Mouse (Mus musculus) liver, embryonic 11.5 days (tissue): ENCODE measurements around the gene Gstt1. TPM values are rescaled to one million over a fixed set of nuclear protein-coding genes. Genes with fewer than 3 reads are reported as not detected.

ENCODE experiments used
- ATAC-seq: fragments of 200-750 bp; cut with Nextera tagmentation; replicated peaks from 2 replicates; pipeline ENCODE4 v1.8.0; 2017; ENCODE audit warnings: moderate number of reproducible peaks, mild to moderate bottlenecking, moderate TSS enrichment, moderate library complexity; ENCODE audit not compliant: low FRiP score
- DNase-seq: peaks from one replicate; pipeline ENCODE4 v3.0.0-alpha.2; 2017; ENCODE audit warnings: low spot score
- H3K27ac ChIP-seq: fragments of 300-500 bp; sonication (generic); 2 replicates; pipeline ENCODE4 v1.5.1; 2014; ENCODE audit warnings: mild to moderate bottlenecking, low read depth, low read length, control low read depth
- H3K27me3 ChIP-seq: fragments of 300-500 bp; sonication (generic); replicated peaks from 2 replicates; pipeline ENCODE4 v1.6.1; 2014; ENCODE audit warnings: low read length, mixed read lengths; ENCODE audit not compliant: control insufficient read depth, insufficient read depth
- H3K36me3 ChIP-seq: fragments of 300-500 bp; sonication (generic); 2 replicates; pipeline ENCODE4 v1.6.1; 2014; ENCODE audit warnings: mild to moderate bottlenecking, low read length, moderate library complexity, mixed read lengths; ENCODE audit not compliant: control insufficient read depth, insufficient read depth
- H3K4me1 ChIP-seq: fragments of 300-500 bp; sonication (generic); replicated peaks from 2 replicates; pipeline ENCODE4 v1.6.1; 2014; ENCODE audit warnings: low read length, mixed read lengths; ENCODE audit not compliant: control insufficient read depth, insufficient read depth
- H3K4me2 ChIP-seq: fragments of 300-500 bp; sonication (generic); 2 replicates; pipeline ENCODE4 v1.6.1; 2014; ENCODE audit warnings: mild to moderate bottlenecking, control low read depth, moderate library complexity
- H3K4me3 ChIP-seq: fragments of 300-500 bp; sonication (generic); 2 replicates; pipeline ENCODE4 v1.5.1; 2014; ENCODE audit warnings: low read depth, low read length, control low read depth
- H3K9ac ChIP-seq: fragments of 300-500 bp; sonication (generic); 2 replicates; pipeline ENCODE4 v1.6.1; 2014; ENCODE audit warnings: low read depth, low read length, control low read depth
- H3K9me3 ChIP-seq: fragments of 300-500 bp; sonication (generic); 2 replicates; pipeline ENCODE4 v1.6.1; 2016; ENCODE audit warnings: low read length, inconsistent platforms, mixed read lengths; ENCODE audit not compliant: control insufficient read depth
- WGBS: fragments of 180-500 bp; shearing (Covaris S2); extraction: QIAGEN DNeasy Blood & Tissue Kit; methylation state at CpG from one replicate; pipeline ENCODE4 v1.1.7; 2014; 5-methylcytosine and 5-hydroxymethylcytosine counted together
- polyA plus RNA-seq: library from polyadenylated mRNA; unstranded; fragments of >200 nt; fragmentation: Nextera tagmentation; extraction: Ambion mirVana; gene quantifications from 2 replicates; pipeline ENCODE4 v1.2.1, GENCODE M21; 2014

The Gstt1 gene
- polyA plus RNA-seq, 1 experiment from 2014 or later: 43.0 TPM

DNA sequence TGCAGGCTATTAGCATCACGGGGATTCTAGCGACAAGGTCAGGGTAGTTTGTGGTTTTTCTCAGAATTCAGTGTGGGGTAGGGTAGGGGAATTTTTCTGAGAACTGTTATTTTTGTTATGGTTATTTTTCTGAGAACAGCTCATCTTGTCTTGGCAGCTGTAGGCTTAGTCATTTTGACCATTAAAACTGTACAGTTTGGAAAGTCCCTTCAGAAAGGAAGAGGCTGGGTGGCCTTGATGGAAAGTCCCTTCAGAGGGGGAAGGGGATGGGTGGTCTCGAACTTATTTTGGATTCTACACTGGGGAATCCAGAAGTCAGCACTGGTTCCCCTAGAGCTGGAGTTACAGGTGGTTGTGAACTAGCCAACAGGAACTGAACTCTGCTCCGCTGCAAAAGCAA lies 26.1 kb upstream of the Gstt1 start:
- Histone ChIP-seq H3K4me2 (no peak overlapping the region), H3K9ac (no peak overlapping the region), H3K27ac (no peak overlapping the region), H3K4me3 (no peak overlapping the region), H3K27me3 (no peaks in the 10 kb centered on the region), H3K36me3 (no peaks in the 10 kb centered on the region), H3K9me3 (no peaks in the 10 kb centered on the region), H3K4me1 (no peaks in the 10 kb centered on the region)
- WGBS: 72% methylated on average over 4 of the region's 4 CpGs
- DNase-seq (no peak), ATAC-seq (no peak)

DNA sequence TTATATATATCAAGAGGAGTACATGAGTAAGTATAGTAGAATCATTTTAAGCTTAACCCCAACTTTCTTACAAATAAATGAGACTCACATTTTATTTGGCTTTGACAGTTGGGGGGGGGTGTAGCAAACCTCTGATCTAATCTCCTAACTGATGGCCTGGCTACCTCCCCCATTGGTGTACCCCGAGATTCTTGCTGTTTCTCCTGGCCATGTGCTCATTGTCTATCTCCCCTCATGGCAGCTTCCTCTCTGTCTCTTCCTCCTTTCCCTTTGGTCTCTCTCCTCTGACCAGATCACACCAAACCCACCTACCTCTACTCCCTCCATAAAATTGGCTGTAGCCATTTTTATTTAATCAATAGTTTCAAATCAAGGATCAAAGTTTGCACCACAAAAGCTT lies 25.4 kb upstream of the Gstt1 start:
- 74% methylated on average over 1 of the region's 1 CpGs for WGBS
- H3K27ac ChIP-seq: no peak overlapping the region
- DNase-seq (no peak), ATAC-seq (no peak)
- H3K27me3 ChIP-seq: no peaks in the 10 kb centered on the region
- no peak overlapping the region for H3K9ac ChIP-seq
- H3K9me3 ChIP-seq: no peaks in the 10 kb centered on the region
- no peaks in the 10 kb centered on the region for H3K4me1 ChIP-seq
- no peak overlapping the region for H3K4me2 ChIP-seq
- no peaks in the 10 kb centered on the region for H3K36me3 ChIP-seq
- H3K4me3 ChIP-seq: no peak overlapping the region

DNA sequence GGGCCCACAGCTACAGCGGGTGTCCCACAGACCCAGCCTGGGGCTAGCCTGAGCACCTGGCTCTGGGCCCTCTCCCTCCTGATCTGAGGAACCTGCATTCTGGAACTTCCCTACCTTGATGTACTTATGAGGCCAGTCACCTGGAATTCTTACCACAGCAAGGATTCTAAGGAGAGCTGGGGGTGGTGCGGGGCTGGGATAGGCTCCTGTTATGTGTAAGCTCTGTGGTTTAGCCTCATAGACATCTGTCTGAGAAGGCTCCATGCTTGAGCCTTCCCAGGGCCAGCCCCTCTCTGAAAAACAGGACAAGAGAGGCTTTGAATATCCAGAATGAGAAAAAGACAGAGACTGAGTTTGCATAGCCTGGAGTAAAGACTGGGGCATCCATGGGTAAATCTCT lies 24.1 kb upstream of the Gstt1 start, which contains the start of gene Gstt4:
TSS of gene Gstt4 (minus strand) at position 101 of the 400 bp plus-strand sequence.
- Histone ChIP-seq H3K4me3 (no peak within 1 kb of the TSS), H3K27ac (no peak within 1 kb of the TSS), H3K9ac (no peak within 1 kb of the TSS), H3K9me3 (no peaks in the 10 kb centered on the region), H3K4me1 (no peaks in the 10 kb centered on the region), H3K27me3 (no peaks in the 10 kb centered on the region), H3K36me3 (no peaks in the 10 kb centered on the region), H3K4me2 (no peak within 1 kb of the TSS)
- DNase-seq: no peak
- no peak for ATAC-seq
- WGBS: 84% methylated on average over 2 of the region's 2 CpGs

DNA sequence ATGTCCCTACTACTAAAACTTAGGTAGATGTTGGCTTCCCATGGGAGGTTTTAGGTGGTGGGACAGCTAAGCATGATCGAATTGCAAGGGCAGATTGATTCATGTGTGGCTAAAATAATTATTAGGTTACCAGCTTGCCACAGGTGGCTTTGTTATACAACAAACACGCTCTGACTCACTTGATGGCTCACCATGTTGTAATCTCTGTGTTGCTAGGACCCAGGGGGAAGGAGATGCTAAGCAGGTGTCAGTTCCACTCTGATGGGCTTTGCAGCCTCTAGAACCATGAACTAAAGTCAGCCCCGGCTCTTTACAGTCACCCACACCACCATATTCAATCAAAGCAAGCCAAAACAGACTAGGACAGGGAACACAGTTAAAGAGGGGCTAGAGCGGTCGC lies 21.5 kb upstream of the Gstt1 start:
- no peak overlapping the region for H3K27ac ChIP-seq
- ATAC-seq: no peak
- no peak overlapping the region for H3K4me2 ChIP-seq
- no peak overlapping the region for H3K9ac ChIP-seq
- no peaks in the 10 kb centered on the region for H3K36me3 ChIP-seq
- no peak overlapping the region for H3K4me3 ChIP-seq
- no peaks in the 10 kb centered on the region for H3K9me3 ChIP-seq
- H3K4me1 ChIP-seq: no peaks in the 10 kb centered on the region
- H3K27me3 ChIP-seq: no peaks in the 10 kb centered on the region
- WGBS: 83% methylated on average over 5 of the region's 5 CpGs
- DNase-seq: no peak

DNA sequence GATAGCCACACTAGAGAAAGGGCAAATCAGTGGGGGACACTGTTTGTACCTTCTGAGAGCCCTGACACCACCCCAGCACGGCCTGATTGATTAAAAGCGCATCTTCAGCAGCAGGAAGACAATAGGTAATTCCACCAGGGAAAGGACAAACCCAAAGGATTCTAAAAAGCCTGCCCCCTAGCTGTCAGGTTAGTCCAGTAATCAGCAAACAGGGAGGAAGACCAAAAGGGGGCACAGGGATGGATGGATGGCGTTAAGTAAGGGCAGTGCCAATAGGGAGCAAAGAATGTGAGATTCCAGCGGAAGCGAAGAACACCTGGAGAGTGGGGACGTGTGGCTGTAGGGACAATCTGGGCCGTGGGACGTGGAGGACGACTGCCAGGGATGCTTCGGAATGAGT lies 20.3 kb upstream of the Gstt1 start:
- H3K27ac ChIP-seq: no peak overlapping the region
- ATAC-seq (no peak), DNase-seq (no peak)
- no peak overlapping the region for H3K4me2 ChIP-seq
- no peaks in the 10 kb centered on the region for H3K36me3 ChIP-seq
- no peaks in the 10 kb centered on the region for H3K27me3 ChIP-seq
- H3K4me1 ChIP-seq: no peaks in the 10 kb centered on the region
- H3K9me3 ChIP-seq: no peaks in the 10 kb centered on the region
- 52% methylated on average over 10 of the region's 10 CpGs for WGBS
- no peak overlapping the region for H3K4me3 ChIP-seq
- H3K9ac ChIP-seq: no peak overlapping the region

DNA sequence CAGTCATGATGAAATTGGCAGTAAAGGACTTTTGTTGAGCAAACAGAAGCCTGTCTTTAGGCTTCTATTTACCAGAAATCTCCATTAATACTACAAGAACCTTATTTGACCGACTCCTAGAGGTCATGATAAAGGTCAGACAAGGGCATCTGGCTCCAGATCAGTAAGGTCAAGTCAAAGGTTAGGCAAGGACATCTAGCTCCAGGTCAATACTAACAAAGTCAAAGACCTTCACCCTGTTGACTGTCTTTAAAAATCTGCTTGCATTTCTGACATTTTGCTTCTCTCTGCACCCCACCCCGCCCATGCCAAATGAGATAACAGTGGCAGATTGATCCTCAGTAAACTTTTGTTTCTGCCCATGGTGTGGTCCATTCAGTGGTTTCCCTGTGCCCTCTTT lies 5.8 kb upstream of the Gstt1 start:
- no peak overlapping the region for H3K27ac ChIP-seq
- no peak overlapping the region for H3K9ac ChIP-seq
- DNase-seq: no peak
- no peaks in the 10 kb centered on the region for H3K4me1 ChIP-seq
- no peak for ATAC-seq
- H3K36me3 ChIP-seq: no peaks in the 10 kb centered on the region
- WGBS: 52% methylated on average over 2 of the region's 2 CpGs
- H3K4me2 ChIP-seq: no peak overlapping the region
- no peaks in the 10 kb centered on the region for H3K27me3 ChIP-seq
- no peaks in the 10 kb centered on the region for H3K9me3 ChIP-seq
- H3K4me3 ChIP-seq: no peak overlapping the region

DNA sequence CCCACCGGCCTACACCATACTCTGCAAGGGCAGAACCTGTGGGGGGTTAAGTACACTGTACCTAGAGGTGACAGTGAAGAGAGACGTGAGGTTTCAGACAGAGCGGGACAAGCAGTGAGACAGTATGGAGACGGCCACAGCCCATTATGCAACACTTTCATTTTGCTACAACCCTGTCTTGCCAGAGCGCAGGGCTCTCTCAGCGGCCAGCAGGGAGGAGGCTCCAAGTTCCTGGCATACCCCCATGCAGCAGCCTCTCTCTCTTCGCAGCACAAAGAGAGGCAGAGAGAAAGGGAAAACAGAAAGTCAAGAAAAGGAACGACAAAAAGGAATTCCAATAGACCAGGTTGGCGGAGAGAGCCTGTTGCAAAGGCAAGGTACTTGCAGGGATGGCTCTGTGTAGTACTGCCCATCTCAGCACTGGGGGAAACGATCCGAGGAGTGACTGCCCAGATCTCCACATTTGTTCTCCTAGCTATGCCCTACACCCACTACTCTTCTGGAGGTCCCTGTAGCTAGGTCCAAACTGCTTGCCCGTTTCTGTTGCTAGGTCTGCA lies 687 bp downstream of the Gstt1 start:
- Histone ChIP-seq H3K4me1 (0 out of 2 replicates have a peak, but pooled peaks cover 4% of the 10 kb centered on the region), H3K36me3 (no peaks in the 10 kb centered on the region), H3K4me3 (peak overlapping the region; percentile 48), H3K9ac (peak overlapping the region; percentile 56), H3K27me3 (no peaks in the 10 kb centered on the region; the same call in 1 of the 2 replicates), H3K27ac (no peak overlapping the region), H3K9me3 (no peaks in the 10 kb centered on the region), H3K4me2 (peak overlapping the region; percentile 87)
- DNase-seq: peak; percentile 57
- ATAC-seq: peak; percentile 61
- 1% methylated on average over 12 of the region's 12 CpGs for WGBS

DNA sequence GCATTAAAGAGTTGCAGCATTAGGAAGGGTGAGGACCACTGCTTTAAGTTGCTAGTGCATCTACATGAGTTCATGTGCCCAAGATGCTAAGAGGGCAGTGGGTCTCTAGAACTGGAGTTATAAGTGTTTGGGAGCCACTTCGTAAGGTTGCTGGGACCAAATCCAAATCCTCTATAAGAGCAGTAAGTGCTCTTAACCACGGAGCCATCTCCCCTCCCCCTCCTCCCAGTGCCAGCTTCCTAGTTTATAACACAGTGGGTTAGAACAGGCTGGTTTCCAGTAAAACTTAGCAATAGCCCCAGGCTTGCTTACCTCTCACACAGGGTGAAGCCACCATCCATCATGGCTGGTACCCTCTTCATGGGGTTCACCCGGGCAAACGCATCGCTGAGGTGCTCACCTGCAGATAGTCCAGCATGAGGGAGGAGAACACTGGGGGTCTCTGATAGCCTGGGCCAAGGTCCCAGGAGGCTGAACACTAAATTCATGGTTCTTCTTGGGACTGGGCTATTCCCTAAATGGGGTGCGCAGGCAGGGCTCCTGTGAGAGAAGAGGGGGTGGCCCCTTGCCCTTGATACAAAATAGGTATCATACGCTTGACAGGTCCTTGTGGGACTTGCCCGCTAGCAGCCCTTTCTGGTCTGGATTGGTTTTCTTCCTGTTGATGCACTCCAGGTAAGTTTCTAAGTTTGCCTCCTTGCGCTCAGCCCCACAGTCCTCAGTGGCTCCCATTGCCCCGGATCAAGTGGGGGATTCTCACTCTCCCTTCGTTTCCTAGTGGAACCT lies 1.5 kb downstream of the Gstt1 start:
- Histone ChIP-seq H3K4me2 (peak overlapping the region; percentile 87), H3K27ac (peak overlapping the region; percentile 21; the same call in 1 of the 2 replicates), H3K27me3 (no peaks in the 10 kb centered on the region; the same call in 1 of the 2 replicates), H3K4me3 (peak overlapping the region; percentile 48), H3K9me3 (no peaks in the 10 kb centered on the region), H3K4me1 (0 out of 2 replicates have a peak, but pooled peaks cover 4% of the 10 kb centered on the region), H3K36me3 (0 out of 2 replicates have a peak, but pooled peaks cover 2% of the 10 kb centered on the region), H3K9ac (no peak overlapping the region)
- 42% methylated on average over 11 of the region's 11 CpGs for WGBS
- DNase-seq (no peak), ATAC-seq (no peak)
